Mouse (Mus musculus): Measurements from ENCODE around the gene Gapvd1.
"Not testable (repeated sequence)": the region's sequence is repeated elsewhere in the genome, so short reads cannot be mapped to it uniquely, and the experiment has no call there.

Gapvd1 gene

GRCm38 (mm10) chr2:34771368-34772226, 16.6 kb upstream of the Gapvd1 start, which contains the start of gene Hspa5:
TSS of gene Hspa5 (plus strand) at chr2:34771970.
- peak; percentile 97 to 100 for DNase-seq (ENCODE audit: low spot score in 2 of 2)

GRCm38 (mm10) chr2:34770951-34771350, 15.9 kb upstream of the Gapvd1 start:
- DNase-seq (ENCODE audit: low spot score in 2 of 2), result no peak

GRCm38 (mm10) chr2:34770049-34770448, 15.0 kb upstream of the Gapvd1 start:
- DNase-seq (ENCODE audit: low spot score in 2 of 2), result no peak

- no peak for DNase-seq (ENCODE audit: low spot score in 2 of 2)
Measured at GRCm38 (mm10) chr2:34764801-34765200, 9.8 kb upstream of the Gapvd1 start.

- DNase-seq (ENCODE audit: low spot score in 2 of 2), result no peak
Measured at GRCm38 (mm10) chr2:34762872-34763271, 7.8 kb upstream of the Gapvd1 start.

GRCm38 (mm10) chr2:34762174-34762573, 7.1 kb upstream of the Gapvd1 start:
- DNase-seq (ENCODE audit: low spot score in 2 of 2), result no peak

GRCm38 (mm10) chr2:34761272-34761671, 6.2 kb upstream of the Gapvd1 start:
- not testable (repeated sequence) for DNase-seq (ENCODE audit: low spot score in 2 of 2)

- no peak for DNase-seq (ENCODE audit: low spot score in 2 of 2)
Measured at GRCm38 (mm10) chr2:34757341-34757740, 2.3 kb upstream of the Gapvd1 start.

GRCm38 (mm10) chr2:34753811-34754550, 1.1 kb downstream of the Gapvd1 start:
- DNase-seq (ENCODE audit: low spot score in 2 of 2), result peak; percentile 80 to 83

- no peak for DNase-seq (ENCODE audit: low spot score in 2 of 2)
Measured at GRCm38 (mm10) chr2:34750245-34750644, 4.8 kb downstream of the Gapvd1 start.

- no peak for DNase-seq (ENCODE audit: low spot score in 2 of 2)
Measured at GRCm38 (mm10) chr2:34748479-34748878, 6.6 kb downstream of the Gapvd1 start.

GRCm38 (mm10) chr2:34745673-34746072, 9.4 kb downstream of the Gapvd1 start:
- no peak for DNase-seq (ENCODE audit: low spot score in 2 of 2)

GRCm38 (mm10) chr2:34744476-34744875, 10.6 kb downstream of the Gapvd1 start:
- DNase-seq (ENCODE audit: low spot score in 2 of 2), result no peak

- DNase-seq (ENCODE audit: low spot score in 2 of 2), result no peak
Measured at GRCm38 (mm10) chr2:34742675-34743074, 12.4 kb downstream of the Gapvd1 start.

GRCm38 (mm10) chr2:34741390-34742159, 13.5 kb downstream of the Gapvd1 start:
- no peak for DNase-seq (ENCODE audit: low spot score in 2 of 2)

GRCm38 (mm10) chr2:34739684-34740391, 15.2 kb downstream of the Gapvd1 start:
- DNase-seq (ENCODE audit: low spot score in 2 of 2), result no peak

- DNase-seq (ENCODE audit: low spot score in 2 of 2), result no peak
Measured at GRCm38 (mm10) chr2:34737911-34738310, 17.1 kb downstream of the Gapvd1 start.

GRCm38 (mm10) chr2:34736626-34737025, 18.4 kb downstream of the Gapvd1 start:
- DNase-seq (ENCODE audit: low spot score in 2 of 2), result no peak

- DNase-seq (ENCODE audit: low spot score in 2 of 2), result no peak
Measured at GRCm38 (mm10) chr2:34727045-34727728, 27.8 kb downstream of the Gapvd1 start.

- no peak for DNase-seq (ENCODE audit: low spot score in 2 of 2)
Measured at GRCm38 (mm10) chr2:34725269-34725668, 29.8 kb downstream of the Gapvd1 start.

- no peak for DNase-seq (ENCODE audit: low spot score in 2 of 2)
Measured at GRCm38 (mm10) chr2:34718196-34718595, 36.8 kb downstream of the Gapvd1 start.

All from urinary bladder, adult 18-20 months (tissue).